Mouse (Mus musculus) kidney, embryonic 14.5 days (tissue): ENCODE results near the gene Nrip3. TPM values are rescaled to one million over a fixed set of nuclear protein-coding genes. Genes with fewer than 3 reads are reported as not detected.

Experiments used
- polyA plus RNA-seq: library from polyadenylated mRNA; unstranded; fragments of >200 nt; fragmentation: Nextera tagmentation; extraction: Ambion mirVana; gene quantifications from 2 replicates; pipeline ENCODE4 v1.2.1, GENCODE M21; 2014

Nrip3 gene
- polyA plus RNA-seq, 1 experiment from 2014 or later, result 0.80 TPM

Other genes with a start within 250 kb of the Nrip3 start
- 25.7 and 35.8 TPM in 2 replicates for gene St5, start 78.4 kb downstream of the Nrip3 start, polyA plus RNA-seq
- gene Akip1, start 78.3 kb downstream of the Nrip3 start, polyA plus RNA-seq, result 24.7 and 28.2 TPM in 2 replicates
- 0.27 TPM in 1 of 2 replicates, not detected in the other for gene BC051019, start 58.2 kb downstream of the Nrip3 start, polyA plus RNA-seq
- not detected in 2 replicates for gene Ascl3, start 50.3 kb downstream of the Nrip3 start, polyA plus RNA-seq
- 41.1 and 46.9 TPM in 2 replicates for gene Tmem9b, start 29.1 kb downstream of the Nrip3 start, polyA plus RNA-seq
- 0.34 and 0.77 TPM in 2 replicates for gene Scube2, start 83.7 kb upstream of the Nrip3 start, polyA plus RNA-seq
- gene Dennd5a, start 178.4 kb upstream of the Nrip3 start, polyA plus RNA-seq, result 38.9 and 43.4 TPM in 2 replicates
- 48.7 and 72.5 TPM in 2 replicates for gene Tmem41b, start 204.9 kb upstream of the Nrip3 start, polyA plus RNA-seq
- 21.9 and 22.5 TPM in 2 replicates for gene Ipo7, start 236.2 kb upstream of the Nrip3 start, polyA plus RNA-seq